ENCODE assay signal across 8 mouse cellular contexts in the genomic region with DNA sequence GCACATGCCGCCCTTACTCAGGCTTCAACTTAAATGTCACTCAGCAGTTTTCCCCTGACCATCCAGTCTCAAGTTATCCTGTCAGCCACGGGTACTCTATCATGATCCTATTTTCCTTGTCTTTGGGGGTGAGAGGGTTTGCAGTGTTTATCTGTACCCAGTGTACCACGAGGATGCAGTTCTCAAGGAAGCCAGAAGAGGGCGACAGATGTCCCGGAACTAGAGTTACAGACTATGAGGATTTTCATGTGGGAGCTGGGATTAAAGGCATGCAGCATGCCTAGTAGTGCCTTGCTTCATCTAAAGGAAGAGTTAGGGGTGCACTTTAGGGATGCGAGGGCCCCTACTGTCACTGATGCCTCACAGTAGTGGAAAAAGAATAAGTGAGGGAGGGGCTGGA. TPM values are rescaled to one million over a fixed set of nuclear protein-coding genes. Genes with fewer than 3 reads are reported as not detected.
DNase-seq lines count a peak whose midpoint lies in the region; ATAC-seq and TF ChIP-seq lines count a peak whose summit lies in the region.
"Had no signal": no experiment of that assay in that cellular context is flagged by ENCODE, and none has a peak within 500 bp of the region (broad histone marks: within the 10 kb centered on the region; RNA-seq: fewer than 3 reads in every experiment).

No protein-coding gene starts in this region.

- TF ChIP-seq RAD21 in CH12.LX (IDR thresholded peaks at IDR 0.05; ENCODE audit: low read depth, low read length), result peak; percentile 37

- no peaks in the 10 kb centered on the region for H3K36me3 ChIP-seq in kidney, postnatal 0 days (ENCODE audit: insufficient read depth, low read length)
- H3K36me3 ChIP-seq in CH12.LX (replicated peaks in 1 of 2; ENCODE audit: control insufficient read depth in 1 of 2, insufficient read depth in 1 of 2, low read length in 1 of 2), result peaks cover 0 to 2% of the 10 kb centered on the region in 2 experiments
- H3K36me3 ChIP-seq in liver, embryonic 14.5 days (replicated peaks; ENCODE audit: control insufficient read depth, insufficient read depth, low read depth), result no peaks in the 10 kb centered on the region
- H3K36me3 ChIP-seq: embryonic facial prominence, embryonic 13.5 days had no signal

- dilution Hi-C loops in CH12.LX (cut with MboI; ENCODE audit: extremely low pct_ligation_motif_present, extremely low pct_unique_long_range_greater_than_20kb, low sequenced_read_pairs), result no loop called here

- DNase-seq in kidney, postnatal 0 days (ENCODE audit: low spot score), result peak; percentile 43
- DNase-seq in kidney, postnatal 14 days, result no peak
- peak; percentile 49 for DNase-seq in CH12.LX (ENCODE audit: extremely low read depth)
- peak; percentile 84 for DNase-seq in R1 (ENCODE audit: low read depth, low spot score)
- DNase-seq in liver, embryonic 14.5 days (ENCODE audit: low read depth in 3 of 3, low spot score in 3 of 3), result no peak
- DNase-seq in right cerebral cortex, adult 2 months (ENCODE audit: low spot score in 2 of 2), result no peak
- DNase-seq in MN1 (ENCODE audit: low spot score), result no peak

- peak; percentile 69 for TF ChIP-seq CTCF in kidney, postnatal 0 days (IDR thresholded peaks at IDR 0.05; ENCODE audit: low read depth)
- peak; percentile 66 to 87 for TF ChIP-seq CTCF in CH12.LX (conservative IDR thresholded peaks at IDR 0.05 in 1 of 2, IDR thresholded peaks at IDR 0.05 in 1 of 2; ENCODE audit: low read depth in 2 of 2, low read length in 2 of 2)
- TF ChIP-seq CTCF in liver, embryonic 14.5 days (IDR thresholded peaks at IDR 0.05; ENCODE audit: low read depth), result peak; percentile 84

- no peak overlapping the region for H3K4me2 ChIP-seq in kidney, postnatal 0 days (ENCODE audit: low read length)
- H3K4me2 ChIP-seq in CH12.LX (ENCODE audit: insufficient read depth, low read depth, poor library complexity, severe bottlenecking), result no peak overlapping the region
- H3K4me2 ChIP-seq in liver, embryonic 14.5 days (ENCODE audit: low read depth), result no peak overlapping the region
- H3K4me2 ChIP-seq: embryonic facial prominence, embryonic 13.5 days had no signal

- no peaks in the 10 kb centered on the region for H3K27me3 ChIP-seq in kidney, postnatal 0 days (ENCODE audit: insufficient read depth, low read length)
- no peaks in the 10 kb centered on the region for H3K27me3 ChIP-seq in CH12.LX (replicated peaks)
- no peaks in the 10 kb centered on the region for H3K27me3 ChIP-seq in liver, embryonic 14.5 days (ENCODE audit: control insufficient read depth, insufficient read depth, low read length)
- H3K27me3 ChIP-seq: embryonic facial prominence, embryonic 13.5 days had no signal

- no peak for TF ChIP-seq EP300 in CH12.LX (IDR thresholded peaks at IDR 0.05; ENCODE audit: low read length)
- TF ChIP-seq EP300 in liver, embryonic 14.5 days (IDR thresholded peaks at IDR 0.05; ENCODE audit: low read depth), result no peak

- ATAC-seq in kidney, postnatal 0 days (replicated peaks; ENCODE audit: low FRiP score, low read depth), result no peak
- ATAC-seq in liver, embryonic 14.5 days (ENCODE audit: insufficient read depth), result no peak

- in situ Hi-C loops in CH12.LX (cut with MboI; ENCODE audit: low pct_ligation_motif_present, low pct_unique_long_range_greater_than_20kb, low sequenced_read_pairs), result no loop called here

- TF ChIP-seq POLR2A in CH12.LX (IDR thresholded peaks at IDR 0.05; ENCODE audit: low read depth, low read length), result no peak

- H3K79me2 ChIP-seq in CH12.LX (replicated peaks; ENCODE audit: control insufficient read depth, extremely low read depth, insufficient read depth, poor library complexity, severe bottlenecking), result no peaks in the 10 kb centered on the region

- WGBS in kidney, postnatal 0 days, result 71% methylated on average over 6 of the region's 6 CpGs
- 51% methylated on average over 6 of the region's 6 CpGs for WGBS in liver, embryonic 14.5 days (ENCODE audit: insufficient replicate concordance)

- no peak overlapping the region for H3K9ac ChIP-seq in kidney, postnatal 0 days (ENCODE audit: low read depth, low read length)
- H3K9ac ChIP-seq in CH12.LX (ENCODE audit: insufficient read depth, low read depth), result no peak overlapping the region
- no peak overlapping the region for H3K9ac ChIP-seq in liver, embryonic 14.5 days (replicated peaks)
- H3K9ac ChIP-seq: embryonic facial prominence, embryonic 13.5 days had no signal

- H3K4me1 ChIP-seq in kidney, postnatal 0 days (replicated peaks; ENCODE audit: insufficient read depth, low read length), result no peaks in the 10 kb centered on the region
- no peaks in the 10 kb centered on the region for H3K4me1 ChIP-seq in CH12.LX (ENCODE audit: control insufficient read depth in 1 of 2, insufficient read depth in 2 of 2)
- peaks cover 7 to 13% of the 10 kb centered on the region in 2 experiments; a peak in 3 of 4 replicates for H3K4me1 ChIP-seq in liver, embryonic 14.5 days (replicated peaks; ENCODE audit: control insufficient read depth in 2 of 2, insufficient read depth in 2 of 2, low read length in 1 of 2)

- no peak overlapping the region for H3K4me3 ChIP-seq in kidney, postnatal 0 days (replicated peaks; ENCODE audit: low read depth, low read length)
- no peak overlapping the region for H3K4me3 ChIP-seq in CH12.LX (replicated peaks in 1 of 3; ENCODE audit: low read depth in 2 of 3, low read length in 2 of 3, poor library complexity in 1 of 3)
- no peak overlapping the region for H3K4me3 ChIP-seq in liver, embryonic 14.5 days (ENCODE audit: insufficient read depth in 1 of 2, low read depth in 2 of 2, low read length in 2 of 2)
- H3K4me3 ChIP-seq: embryonic facial prominence, embryonic 13.5 days had no signal

- no peak overlapping the region for H3K27ac ChIP-seq in kidney, postnatal 0 days
- no peak overlapping the region for H3K27ac ChIP-seq in CH12.LX (ENCODE audit: insufficient read depth, low read depth)
- no peak overlapping the region for H3K27ac ChIP-seq in liver, embryonic 14.5 days
- H3K27ac ChIP-seq: embryonic facial prominence, embryonic 13.5 days had no signal

- no peaks in the 10 kb centered on the region for H3K9me3 ChIP-seq in kidney, postnatal 0 days (replicated peaks; ENCODE audit: low read length)
- H3K9me3 ChIP-seq in CH12.LX (replicated peaks; ENCODE audit: low read length), result no peaks in the 10 kb centered on the region
- H3K9me3 ChIP-seq in liver, embryonic 14.5 days (ENCODE audit: control insufficient read depth, low read length), result no peaks in the 10 kb centered on the region
- H3K9me3 ChIP-seq: embryonic facial prominence, embryonic 13.5 days had no signal

TF ChIP-seq in CH12.LX, 34 proteins besides CTCF, POLR2A, EP300 and RAD21:
- TF ChIP-seq ZC3H11A (IDR thresholded peaks at IDR 0.05; ENCODE audit: low read depth, low read length) (no peak), RCOR1 (conservative IDR thresholded peaks at IDR 0.05; ENCODE audit: low read depth, low read length) (no peak), NELFE (IDR thresholded peaks at IDR 0.05; ENCODE audit: low read depth, low read length) (no peak), USF2 (conservative IDR thresholded peaks at IDR 0.05; ENCODE audit: low read depth, low read length) (no peak), IRF4 (IDR thresholded peaks at IDR 0.05; ENCODE audit: low read depth, low read length) (no peak), POLR2AphosphoS2 (IDR thresholded peaks at IDR 0.05; ENCODE audit: low read depth, low read length) (no peak), SMC3 (IDR thresholded peaks at IDR 0.05; ENCODE audit: low read depth, low read length) (peak; percentile 45)

RNA-seq across cellular contexts. Expression of gene Spata21, which starts 13.7 kb away (rescaled TPM):
- 0.54 and 0.55 TPM in 2 replicates for polyA plus RNA-seq in kidney, postnatal 0 days (2015; fragmentation: Nextera tagmentation; extraction: Ambion mirVana)
- total RNA-seq in CH12.LX (2012; rRNA removed) (not detected in 2 replicates), CH12.LX (2014; rRNA removed) (not detected in 2 replicates)
- polyA plus RNA-seq in CH12.LX (2012; ENCODE audit: insufficient read length, low read depth), result not detected in 2 replicates
- 0.03 TPM in 1 of 2 replicates, not detected in the other for polyA plus RNA-seq in liver, embryonic 14.5 days (2012; rRNA removed)
- not detected in 2 replicates for polyA plus RNA-seq in liver, embryonic 14.5 days (2014; fragmentation: Nextera tagmentation; extraction: Ambion mirVana)

RNA-seq across cellular contexts. Expression of gene Necap2, which starts 23.7 kb away (rescaled TPM):
- polyA plus RNA-seq in kidney, postnatal 0 days (2015; fragmentation: Nextera tagmentation; extraction: Ambion mirVana), result 87.6 and 93.1 TPM in 2 replicates
- total RNA-seq in CH12.LX (2012; rRNA removed) (32.6 and 38.9 TPM in 2 replicates), CH12.LX (2014; rRNA removed) (34.8 and 41.0 TPM in 2 replicates)
- 41.7 and 45.1 TPM in 2 replicates for polyA plus RNA-seq in CH12.LX (2012; ENCODE audit: insufficient read length, low read depth)
- 58.9 and 60.3 TPM in 2 replicates for polyA plus RNA-seq in liver, embryonic 14.5 days (2012; rRNA removed)
- polyA plus RNA-seq in liver, embryonic 14.5 days (2014; fragmentation: Nextera tagmentation; extraction: Ambion mirVana), result 88.7 and 99.5 TPM in 2 replicates

RNA-seq across cellular contexts. Expression of gene Szrd1, which starts 37.7 kb away (rescaled TPM):
- 38.0 and 40.4 TPM in 2 replicates for polyA plus RNA-seq in kidney, postnatal 0 days (2015; fragmentation: Nextera tagmentation; extraction: Ambion mirVana)
- total RNA-seq in CH12.LX (2012; rRNA removed) (82.5 and 106 TPM in 2 replicates), CH12.LX (2014; rRNA removed) (77.8 and 80.9 TPM in 2 replicates)
- 126 and 143 TPM in 2 replicates for polyA plus RNA-seq in CH12.LX (2012; ENCODE audit: insufficient read length, low read depth)
- 13.3 and 14.2 TPM in 2 replicates for polyA plus RNA-seq in liver, embryonic 14.5 days (2012; rRNA removed)
- 14.3 and 17.2 TPM in 2 replicates for polyA plus RNA-seq in liver, embryonic 14.5 days (2014; fragmentation: Nextera tagmentation; extraction: Ambion mirVana)

RNA-seq across cellular contexts. Expression of gene Crocc, which starts 41.5 kb away (rescaled TPM):
- polyA plus RNA-seq in kidney, postnatal 0 days (2015; fragmentation: Nextera tagmentation; extraction: Ambion mirVana), result 5.9 and 7.8 TPM in 2 replicates
- total RNA-seq in CH12.LX (2012; rRNA removed) (5.9 and 8.3 TPM in 2 replicates), CH12.LX (2014; rRNA removed) (3.5 and 4.3 TPM in 2 replicates)
- polyA plus RNA-seq in CH12.LX (2012; ENCODE audit: insufficient read length, low read depth), result 4.8 and 8.6 TPM in 2 replicates
- polyA plus RNA-seq in liver, embryonic 14.5 days (2012; rRNA removed), result 1.3 and 1.7 TPM in 2 replicates
- 0.35 and 0.53 TPM in 2 replicates for polyA plus RNA-seq in liver, embryonic 14.5 days (2014; fragmentation: Nextera tagmentation; extraction: Ambion mirVana)

RNA-seq across cellular contexts. Expression of gene Fbxo42, which starts 45.9 kb away (rescaled TPM):
- 14.6 and 16.1 TPM in 2 replicates for polyA plus RNA-seq in kidney, postnatal 0 days (2015; fragmentation: Nextera tagmentation; extraction: Ambion mirVana)
- total RNA-seq in CH12.LX (2012; rRNA removed) (14.4 and 17.3 TPM in 2 replicates), CH12.LX (2014; rRNA removed) (8.6 and 9.8 TPM in 2 replicates)
- polyA plus RNA-seq in CH12.LX (2012; ENCODE audit: insufficient read length, low read depth), result 16.5 and 20.1 TPM in 2 replicates
- polyA plus RNA-seq in liver, embryonic 14.5 days (2012; rRNA removed), result 7.5 and 8.3 TPM in 2 replicates
- polyA plus RNA-seq in liver, embryonic 14.5 days (2014; fragmentation: Nextera tagmentation; extraction: Ambion mirVana), result 17.6 and 20.6 TPM in 2 replicates

Comparison
In these comparisons a context has a peak if more than half of its experiments do, and no peak if none do; other contexts are left out.
1. DNase-seq: peak in kidney, postnatal 0 days (single experiment), CH12.LX (single experiment) and R1 (single experiment); none in kidney, postnatal 14 days (single experiment), liver, embryonic 14.5 days (0 of 3), right cerebral cortex, adult 2 months (0 of 2) and MN1 (single experiment).
2. Peak in every context shown above with its lines, with median percentiles within 50 percentile points of each other: CTCF ChIP-seq.